Mouse (Mus musculus) midbrain, embryonic 10.5 days (tissue): ENCODE results near the gene Rrp9. TPM values are rescaled to one million over a fixed set of nuclear protein-coding genes. Genes with fewer than 3 reads are reported as not detected.

Experiments
- DNase-seq: peaks from one replicate; pipeline ENCODE4 v3.0.0-alpha.2; 2017; ENCODE audit warnings: low spot score
- H3K27ac ChIP-seq: fragments of 300-500 bp; sonication (generic); replicated peaks from 2 replicates; pipeline ENCODE4 v1.5.1; 2016; ENCODE audit warnings: mild to moderate bottlenecking
- H3K27me3 ChIP-seq: fragments of 300-500 bp; sonication (generic); 2 replicates; pipeline ENCODE4 v1.6.1; 2016; ENCODE audit warnings: low read depth, mild to moderate bottlenecking; ENCODE audit not compliant: poor library complexity, severe bottlenecking
- H3K36me3 ChIP-seq: fragments of 300-500 bp; sonication (generic); 2 replicates; pipeline ENCODE4 v1.6.1; 2016; ENCODE audit warnings: mild to moderate bottlenecking, moderate library complexity
- H3K4me1 ChIP-seq: fragments of 300-500 bp; sonication (generic); 2 replicates; pipeline ENCODE4 v1.6.1; 2016
- H3K4me3 ChIP-seq: fragments of 300-500 bp; sonication (generic); 2 replicates; pipeline ENCODE4 v1.5.1; 2016; ENCODE audit warnings: mild to moderate bottlenecking, moderate library complexity
- H3K9me3 ChIP-seq: fragments of 300-500 bp; sonication (generic); replicated peaks from 2 replicates; pipeline ENCODE4 v1.6.1; 2016; ENCODE audit warnings: mild to moderate bottlenecking
- WGBS: fragments of 180-500 bp; shearing (Covaris S2); methylation state at CpG from one replicate; pipeline ENCODE4 v1.1.7; 2016; 5-methylcytosine and 5-hydroxymethylcytosine counted together
- polyA plus RNA-seq: library from polyadenylated mRNA; unstranded; fragments of >200 nt; fragmentation: Nextera tagmentation; extraction: Ambion mirVana; gene quantifications from 2 replicates; pipeline ENCODE4 v1.2.1, GENCODE M21; 2016

The Rrp9 gene
- polyA plus RNA-seq, 1 experiment from 2014 or later = 74.9 TPM

GRCm38 (mm10) chr9:106459946-106460345 is 15.8 kb upstream of the Rrp9 start:
- Histone ChIP-seq H3K4me1 (peaks cover 90% of the 10 kb centered on the region), H3K27ac (no peak overlapping the region), H3K9me3 (no peaks in the 10 kb centered on the region), H3K36me3 (peaks cover 91% of the 10 kb centered on the region), H3K27me3 (peaks cover 30% of the 10 kb centered on the region), H3K4me3 (peak overlapping the region; percentile 5; the same call in 1 of the 2 replicates)
- no peak for DNase-seq
- WGBS = 88% methylated on average over 15 of the region's 15 CpGs

- Histone ChIP-seq H3K4me3 (peak overlapping the region; percentile 5; the same call in 1 of the 2 replicates), H3K9me3 (no peaks in the 10 kb centered on the region), H3K36me3 (peaks cover 96% of the 10 kb centered on the region), H3K27me3 (peaks cover 34% of the 10 kb centered on the region), H3K27ac (peak overlapping the region; percentile 9; the same call in 1 of the 2 replicates), H3K4me1 (peaks cover 90% of the 10 kb centered on the region)
- DNase-seq = no peak
- 88% methylated on average over 18 of the region's 18 CpGs for WGBS
Observed at GRCm38 (mm10) chr9:106460401-106461025, 15.2 kb upstream of the Rrp9 start.

- no peak for DNase-seq
- Histone ChIP-seq H3K27ac (no peak overlapping the region), H3K4me3 (no peak overlapping the region), H3K4me1 (peaks cover 89% of the 10 kb centered on the region), H3K9me3 (no peaks in the 10 kb centered on the region), H3K36me3 (peaks cover 99% of the 10 kb centered on the region), H3K27me3 (peaks cover 39% of the 10 kb centered on the region)
- 93% methylated on average over 9 of the region's 9 CpGs for WGBS
Observed at GRCm38 (mm10) chr9:106461026-106461415, 14.7 kb upstream of the Rrp9 start.

- H3K4me3 ChIP-seq = no peak overlapping the region; the same call in 1 of the 2 replicates
- no peak for DNase-seq
- no peaks in the 10 kb centered on the region for H3K9me3 ChIP-seq
- peaks cover 42% of the 10 kb centered on the region for H3K27me3 ChIP-seq
- no peak overlapping the region for H3K27ac ChIP-seq
- 85% methylated on average over 16 of the region's 16 CpGs for WGBS
- H3K4me1 ChIP-seq = peaks cover 81% of the 10 kb centered on the region
- H3K36me3 ChIP-seq = peaks cover 94% of the 10 kb centered on the region
Observed at GRCm38 (mm10) chr9:106461641-106462429, 13.9 kb upstream of the Rrp9 start.

GRCm38 (mm10) chr9:106462430-106462800 is 13.3 kb upstream of the Rrp9 start:
- no peaks in the 10 kb centered on the region for H3K9me3 ChIP-seq
- H3K4me3 ChIP-seq = no peak overlapping the region; the same call in 1 of the 2 replicates
- H3K36me3 ChIP-seq = peaks cover 88% of the 10 kb centered on the region
- H3K27me3 ChIP-seq = peaks cover 42% of the 10 kb centered on the region
- no peak for DNase-seq
- peaks cover 75% of the 10 kb centered on the region for H3K4me1 ChIP-seq
- WGBS = 94% methylated on average over 12 of the region's 12 CpGs
- no peak overlapping the region for H3K27ac ChIP-seq

- H3K9me3 ChIP-seq = no peaks in the 10 kb centered on the region
- H3K36me3 ChIP-seq = peaks cover 78% of the 10 kb centered on the region
- WGBS = 87% methylated on average over 21 of the region's 21 CpGs
- H3K4me3 ChIP-seq = peak overlapping the region; percentile 54; the same call in 1 of the 2 replicates
- peaks cover 66% of the 10 kb centered on the region for H3K4me1 ChIP-seq
- no peak overlapping the region for H3K27ac ChIP-seq
- DNase-seq = no peak
- peaks cover 42% of the 10 kb centered on the region for H3K27me3 ChIP-seq
Observed at GRCm38 (mm10) chr9:106463122-106464063, 12.4 kb upstream of the Rrp9 start.

GRCm38 (mm10) chr9:106464751-106465541 is 10.8 kb upstream of the Rrp9 start:
- WGBS = 1% methylated on average over 98 of the region's 99 CpGs
- H3K27ac ChIP-seq = peak overlapping the region; percentile 85
- peaks cover 56% of the 10 kb centered on the region for H3K4me1 ChIP-seq
- peak overlapping the region; percentile 54 for H3K4me3 ChIP-seq
- H3K27me3 ChIP-seq = peaks cover 42% of the 10 kb centered on the region
- peaks cover 63% of the 10 kb centered on the region for H3K36me3 ChIP-seq
- peak; percentile 74 for DNase-seq
- H3K9me3 ChIP-seq = no peaks in the 10 kb centered on the region

DNA sequence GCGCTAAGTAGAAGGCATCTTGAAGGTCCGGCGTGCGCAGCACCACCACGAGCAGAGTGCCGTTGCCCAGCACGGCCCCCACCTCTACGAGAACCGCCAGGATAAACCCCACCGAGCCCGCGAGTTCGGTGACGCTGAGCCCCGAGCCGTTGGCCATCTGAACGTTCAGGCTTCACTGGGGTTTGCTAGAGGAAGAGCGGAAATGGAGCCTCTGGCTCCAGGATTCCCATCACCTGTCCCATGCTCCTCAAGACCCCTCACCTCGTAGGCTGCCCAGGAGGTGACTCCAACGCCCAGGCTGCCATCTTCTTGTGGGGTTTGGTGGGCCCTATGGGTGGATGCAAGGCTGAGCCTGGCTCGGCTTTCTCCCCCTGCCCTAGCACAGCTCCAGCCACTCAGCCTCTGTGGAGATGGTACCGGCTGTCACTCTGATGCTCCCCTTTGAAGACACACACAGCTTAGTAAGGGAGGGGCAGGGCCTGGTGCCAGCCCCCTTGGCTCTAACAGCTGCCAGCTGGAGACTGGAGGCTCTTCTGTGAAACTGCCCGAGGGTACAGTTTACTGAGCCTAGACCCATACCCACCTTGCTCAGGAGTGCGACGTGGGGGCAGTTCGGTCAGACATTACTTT is 10.1 kb upstream of the Rrp9 start, which contains the start of gene Gpr62:
Gene Gpr62, minus strand, starts transcription at position 368 of the 630 bp plus-strand sequence.
- Histone ChIP-seq H3K4me3 (peak within 1 kb of the TSS; percentile 54), H3K36me3 (peaks cover 55% of the 10 kb centered on the region), H3K27ac (peak within 1 kb of the TSS; percentile 85), H3K9me3 (no peaks in the 10 kb centered on the region), H3K27me3 (peaks cover 42% of the 10 kb centered on the region), H3K4me1 (peaks cover 49% of the 10 kb centered on the region)
- WGBS = 29% methylated on average over 26 of the region's 26 CpGs
- no peak for DNase-seq

DNA sequence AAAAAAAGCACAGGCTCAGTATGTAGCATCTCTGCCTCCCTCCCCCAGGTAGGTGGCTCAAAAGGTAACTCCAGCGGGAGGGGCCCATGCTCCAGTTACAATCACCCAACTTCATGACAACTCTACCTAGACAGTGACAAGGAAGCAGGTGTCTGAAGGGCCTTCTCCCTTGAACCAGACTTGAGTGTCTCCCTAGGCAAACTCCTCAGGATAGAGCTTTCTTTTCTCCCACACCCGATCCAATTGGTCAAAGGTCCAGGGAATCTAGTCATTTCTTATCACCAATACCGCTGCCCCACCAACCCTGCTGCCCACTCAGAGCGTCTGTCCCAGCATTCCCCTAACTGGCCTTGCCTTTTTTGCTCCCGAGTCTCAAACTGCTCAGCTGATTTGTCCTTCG is 9.0 kb upstream of the Rrp9 start:
- Histone ChIP-seq H3K4me1 (peaks cover 52% of the 10 kb centered on the region), H3K4me3 (no peak overlapping the region), H3K27ac (no peak overlapping the region)

DNA sequence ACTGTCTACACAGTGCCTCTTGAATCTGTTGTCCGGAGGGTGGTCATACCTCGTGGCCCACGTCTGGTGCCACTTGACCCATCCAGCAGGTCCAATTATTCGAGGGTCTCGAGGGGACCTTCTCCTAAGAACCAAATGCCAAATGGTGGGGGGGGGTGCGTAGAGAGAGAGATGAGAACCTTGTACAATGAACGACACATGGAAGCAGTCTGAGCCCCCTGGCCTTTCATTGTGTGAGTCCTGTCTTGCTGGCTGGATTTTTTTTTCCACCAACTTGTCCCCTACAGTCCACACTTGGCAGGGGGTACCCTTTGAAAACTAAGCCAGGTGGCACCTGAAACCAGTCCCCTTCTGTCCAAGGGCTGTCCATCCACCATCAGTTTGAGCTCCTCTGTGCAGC is 8.0 kb upstream of the Rrp9 start:
- no peaks in the 10 kb centered on the region for H3K9me3 ChIP-seq
- 90% methylated on average over 7 of the region's 7 CpGs for WGBS
- H3K27me3 ChIP-seq = peaks cover 42% of the 10 kb centered on the region
- H3K4me3 ChIP-seq = no peak overlapping the region
- DNase-seq = no peak
- H3K4me1 ChIP-seq = peaks cover 54% of the 10 kb centered on the region
- peaks cover 35% of the 10 kb centered on the region for H3K36me3 ChIP-seq
- no peak overlapping the region for H3K27ac ChIP-seq

More for the DNA sequence above, 9.0 kb upstream of the Rrp9 start:
- DNase-seq = no peak
- Histone ChIP-seq H3K27me3 (peaks cover 50% of the 10 kb centered on the region), H3K36me3 (peaks cover 45% of the 10 kb centered on the region), H3K9me3 (no peaks in the 10 kb centered on the region)
- 92% methylated on average over 6 of the region's 6 CpGs for WGBS

DNA sequence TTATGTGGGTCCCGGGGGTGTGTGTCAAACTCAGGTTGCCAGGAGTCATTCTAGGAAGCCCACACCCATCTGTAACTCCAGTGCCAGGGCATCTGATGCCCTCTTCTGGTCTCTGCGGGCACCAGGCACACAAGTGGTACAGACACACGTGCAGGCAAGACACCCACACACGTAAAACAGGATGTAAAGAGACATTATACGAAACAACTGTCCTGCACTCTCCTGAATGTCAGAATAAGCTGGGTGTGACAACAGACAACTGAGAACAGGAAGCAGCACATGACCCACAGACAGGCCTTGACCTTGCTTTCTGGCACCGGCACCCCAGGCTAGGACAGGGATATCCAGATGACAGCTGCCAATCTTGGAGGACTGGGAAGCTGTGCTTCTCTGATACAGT is 6.4 kb upstream of the Rrp9 start:
- H3K27ac ChIP-seq = no peak overlapping the region
- DNase-seq = no peak
- peaks cover 33% of the 10 kb centered on the region for H3K27me3 ChIP-seq
- H3K9me3 ChIP-seq = no peaks in the 10 kb centered on the region
- no peak overlapping the region for H3K4me3 ChIP-seq
- 78% methylated on average over 6 of the region's 6 CpGs for WGBS
- peaks cover 55% of the 10 kb centered on the region for H3K4me1 ChIP-seq
- H3K36me3 ChIP-seq = peaks cover 19% of the 10 kb centered on the region
